Mouse (Mus musculus) midbrain, embryonic 11.5 days (tissue): ENCODE data around the gene Sema4g. TPM values are rescaled to one million over a fixed set of nuclear protein-coding genes. Genes with fewer than 3 reads are reported as not detected.
"Not testable (repeated sequence)": the region's sequence is repeated elsewhere in the genome, so short reads cannot be mapped to it uniquely, and the experiment has no call there.

Source experiments
- ATAC-seq: fragments of 200-750 bp; cut with Nextera tagmentation; 2 replicates; pipeline ENCODE4 v1.8.0; 2017; ENCODE audit warnings: moderate TSS enrichment, moderate library complexity; ENCODE audit not compliant: low FRiP score
- DNase-seq: peaks from one replicate; pipeline ENCODE4 v3.0.0; 2015; ENCODE audit warnings: low spot score; ENCODE audit errors: missing footprints
- H3K27ac ChIP-seq: fragments of 300-500 bp; sonication (generic); 2 replicates; pipeline ENCODE4 v1.5.1; 2014; ENCODE audit warnings: low read depth, low read length
- H3K27me3 ChIP-seq: fragments of 300-500 bp; sonication (generic); 2 replicates; pipeline ENCODE4 v1.6.1; 2014; ENCODE audit warnings: mild to moderate bottlenecking, low read length, moderate library complexity, mixed read lengths; ENCODE audit not compliant: control insufficient read depth, insufficient read depth
- H3K36me3 ChIP-seq: fragments of 300-500 bp; sonication (generic); 2 replicates; pipeline ENCODE4 v1.6.1; 2014; ENCODE audit warnings: mild to moderate bottlenecking, low read length, moderate library complexity, mixed read lengths; ENCODE audit not compliant: control insufficient read depth, insufficient read depth
- H3K4me1 ChIP-seq: fragments of 300-500 bp; sonication (generic); 2 replicates; pipeline ENCODE4 v1.6.1; 2014; ENCODE audit warnings: low read length; ENCODE audit not compliant: control insufficient read depth, insufficient read depth
- H3K4me2 ChIP-seq: fragments of 300-500 bp; sonication (generic); 2 replicates; pipeline ENCODE4 v1.6.1; 2014; ENCODE audit warnings: mild to moderate bottlenecking, moderate library complexity
- H3K4me3 ChIP-seq: fragments of 300-500 bp; sonication (generic); 2 replicates; pipeline ENCODE4 v1.5.1; 2014; ENCODE audit warnings: low read depth, low read length
- H3K9ac ChIP-seq: fragments of 300-500 bp; sonication (generic); 2 replicates; pipeline ENCODE4 v1.6.1; 2014; ENCODE audit warnings: low read length
- H3K9me3 ChIP-seq: fragments of 300-500 bp; sonication (generic); 2 replicates; pipeline ENCODE4 v1.6.1; 2016; ENCODE audit warnings: low read length; ENCODE audit not compliant: control insufficient read depth
- WGBS: fragments of 180-500 bp; shearing (Covaris S2); extraction: QIAGEN DNeasy Blood & Tissue Kit; methylation state at CpG from one replicate; pipeline ENCODE4 v1.1.7; 2014; 5-methylcytosine and 5-hydroxymethylcytosine counted together
- polyA plus RNA-seq: library from polyadenylated mRNA; unstranded; fragments of >200 nt; fragmentation: Nextera tagmentation; extraction: Ambion mirVana; gene quantifications from 2 replicates; pipeline ENCODE4 v1.2.1, GENCODE M21; 2014

Gene Sema4g
- polyA plus RNA-seq, 1 experiment from 2014 or later = 4.7 TPM

- H3K4me2 ChIP-seq, ATAC-seq, H3K4me1 ChIP-seq, H3K4me3 ChIP-seq, H3K27ac ChIP-seq, H3K36me3 ChIP-seq, H3K9ac ChIP-seq, H3K27me3 ChIP-seq, DNase-seq, H3K9me3 ChIP-seq: not testable (repeated sequence)
- 92% methylated on average over 7 of the region's 7 CpGs for WGBS
Observed at GRCm38 (mm10) chr19:45038198-45038597, 49.3 kb downstream of the Sema4g start.

GRCm38 (mm10) chr19:45040214-45040613, 51.3 kb downstream of the Sema4g start:
- Histone ChIP-seq H3K4me3 (no peak overlapping the region), H3K27me3 (peaks cover 4% of the 10 kb centered on the region), H3K4me2 (no peak overlapping the region), H3K27ac (no peak overlapping the region), H3K9ac (no peak overlapping the region), H3K9me3 (no peaks in the 10 kb centered on the region), H3K4me1 (peaks cover 2% of the 10 kb centered on the region; the same call in 1 of the 2 replicates), H3K36me3 (no peaks in the 10 kb centered on the region)
- no peak for ATAC-seq
- WGBS = 54% methylated on average over 13 of the region's 13 CpGs
- DNase-seq = no peak

GRCm38 (mm10) chr19:45044389-45044927, 55.6 kb downstream of the Sema4g start:
- H3K4me1 ChIP-seq = peaks cover 23% of the 10 kb centered on the region
- no peak for DNase-seq
- no peaks in the 10 kb centered on the region for H3K9me3 ChIP-seq
- ATAC-seq = no peak
- WGBS = 69% methylated on average over 11 of the region's 11 CpGs
- no peak overlapping the region for H3K4me2 ChIP-seq
- H3K36me3 ChIP-seq = no peaks in the 10 kb centered on the region
- H3K4me3 ChIP-seq = no peak overlapping the region
- no peak overlapping the region for H3K27ac ChIP-seq
- H3K9ac ChIP-seq = no peak overlapping the region
- H3K27me3 ChIP-seq = peaks cover 19% of the 10 kb centered on the region

- WGBS = 50% methylated on average over 15 of the region's 15 CpGs
- Histone ChIP-seq H3K9ac (no peak overlapping the region), H3K36me3 (no peaks in the 10 kb centered on the region), H3K4me3 (no peak overlapping the region), H3K27me3 (peaks cover 19% of the 10 kb centered on the region), H3K27ac (no peak overlapping the region), H3K4me2 (no peak overlapping the region), H3K9me3 (no peaks in the 10 kb centered on the region), H3K4me1 (peaks cover 23% of the 10 kb centered on the region)
- ATAC-seq (no peak), DNase-seq (no peak)
Observed at GRCm38 (mm10) chr19:45045236-45045635, 56.3 kb downstream of the Sema4g start.

- ATAC-seq (no peak), DNase-seq (no peak)
- Histone ChIP-seq H3K27ac (no peak within 1 kb of the TSS), H3K27me3 (peaks cover 19% of the 10 kb centered on the region), H3K36me3 (no peaks in the 10 kb centered on the region), H3K4me3 (peak within 1 kb of the TSS; percentile 46), H3K4me2 (peak within 1 kb of the TSS; percentile 79), H3K9me3 (no peaks in the 10 kb centered on the region), H3K9ac (peak within 1 kb of the TSS; percentile 73), H3K4me1 (peaks cover 23% of the 10 kb centered on the region)
- WGBS = 86% methylated on average over 5 of the region's 5 CpGs
Observed at GRCm38 (mm10) chr19:45045651-45046050, 56.8 kb downstream of the Sema4g start, which contains the start of gene Pdzd7. Gene Pdzd7, minus strand, starts transcription at chr19:45045717.

- ATAC-seq (peak; percentile 64), DNase-seq (peak; percentile 96)
- no peaks in the 10 kb centered on the region for H3K9me3 ChIP-seq
- no peak overlapping the region for H3K27ac ChIP-seq
- H3K4me3 ChIP-seq = peak overlapping the region; percentile 46
- H3K36me3 ChIP-seq = no peaks in the 10 kb centered on the region
- H3K27me3 ChIP-seq = peaks cover 19% of the 10 kb centered on the region
- H3K4me2 ChIP-seq = peak overlapping the region; percentile 79
- 2% methylated on average over 34 of the region's 34 CpGs for WGBS
- H3K9ac ChIP-seq = peak overlapping the region; percentile 73
- H3K4me1 ChIP-seq = peaks cover 21% of the 10 kb centered on the region
Observed at GRCm38 (mm10) chr19:45046523-45047321, 57.8 kb downstream of the Sema4g start.

GRCm38 (mm10) chr19:45047417-45047934, 58.6 kb downstream of the Sema4g start, which contains the start of gene Sfxn3:
Gene Sfxn3, plus strand, starts transcription at chr19:45047503.
- H3K9me3 ChIP-seq = no peaks in the 10 kb centered on the region
- H3K9ac ChIP-seq = peak within 1 kb of the TSS; percentile 73
- peak within 1 kb of the TSS; percentile 79 for H3K4me2 ChIP-seq
- peaks cover 19% of the 10 kb centered on the region for H3K27me3 ChIP-seq
- ATAC-seq = peak; percentile 83
- H3K4me3 ChIP-seq = peak within 1 kb of the TSS; percentile 46
- H3K27ac ChIP-seq = no peak within 1 kb of the TSS; the same call in 1 of the 2 replicates
- DNase-seq = peak; percentile 98
- under 1% methylated on average over 26 of the region's 26 CpGs for WGBS
- peaks cover 21% of the 10 kb centered on the region for H3K4me1 ChIP-seq
- no peaks in the 10 kb centered on the region for H3K36me3 ChIP-seq

GRCm38 (mm10) chr19:45047935-45048643, 59.2 kb downstream of the Sema4g start:
- H3K27me3 ChIP-seq = peaks cover 19% of the 10 kb centered on the region
- H3K36me3 ChIP-seq = no peaks in the 10 kb centered on the region
- DNase-seq (no peak), ATAC-seq (no peak; the same call in none of the 2 replicates)
- H3K9me3 ChIP-seq = no peaks in the 10 kb centered on the region
- H3K27ac ChIP-seq = no peak overlapping the region; the same call in 1 of the 2 replicates
- peak overlapping the region; percentile 73 for H3K9ac ChIP-seq
- H3K4me1 ChIP-seq = peaks cover 21% of the 10 kb centered on the region
- 67% methylated on average over 11 of the region's 11 CpGs for WGBS
- peak overlapping the region; percentile 46 for H3K4me3 ChIP-seq
- H3K4me2 ChIP-seq = peak overlapping the region; percentile 79
